Mouse (Mus musculus): ENCODE results near the gene Sept1.

Gene Sept1

GRCm38 (mm10) chr7:127232622-127233367, at the start of gene Sept1, which contains the start of gene Zfp553:
TSS of gene Sept1 (minus strand) at chr7:127233130.
TSS of gene Zfp553 (plus strand) at chr7:127233061.
- peak; percentile 76 to 82 for DNase-seq

GRCm38 (mm10) chr7:127282190-127282589, 49.3 kb upstream of the Sept1 start:
- peak in 1 of 2 experiments; percentile 50 for DNase-seq

GRCm38 (mm10) chr7:127281114-127281513, 48.2 kb upstream of the Sept1 start:
- no peak for DNase-seq

GRCm38 (mm10) chr7:127280092-127280491, 47.2 kb upstream of the Sept1 start:
- peak in 1 of 2 experiments; percentile 55 for DNase-seq

- DNase-seq: peak; percentile 55 to 67
Observed at GRCm38 (mm10) chr7:127278311-127278710, 45.4 kb upstream of the Sept1 start.

GRCm38 (mm10) chr7:127276519-127276961, 43.6 kb upstream of the Sept1 start:
- DNase-seq: no peak

- peak; percentile 83 to 91 for DNase-seq
Observed at GRCm38 (mm10) chr7:127273925-127274789, 41.2 kb upstream of the Sept1 start, which contains the start of gene Sephs2. TSS of gene Sephs2 (minus strand) at chr7:127274055.

GRCm38 (mm10) chr7:127273118-127273923, 40.4 kb upstream of the Sept1 start:
- DNase-seq: peak; percentile 31 to 47

GRCm38 (mm10) chr7:127272566-127272965, 39.6 kb upstream of the Sept1 start:
- DNase-seq: no peak

- DNase-seq: no peak
Observed at GRCm38 (mm10) chr7:127271093-127271492, 38.2 kb upstream of the Sept1 start.

- no peak for DNase-seq
Observed at GRCm38 (mm10) chr7:127270666-127271065, 37.7 kb upstream of the Sept1 start.

GRCm38 (mm10) chr7:127270256-127270655, 37.3 kb upstream of the Sept1 start:
- no peak for DNase-seq

- DNase-seq: no peak
Observed at GRCm38 (mm10) chr7:127263526-127263925, 30.6 kb upstream of the Sept1 start.

- DNase-seq: no peak
Observed at GRCm38 (mm10) chr7:127262218-127262961, 29.5 kb upstream of the Sept1 start.

- DNase-seq: peak; percentile 96 to 98
Observed at GRCm38 (mm10) chr7:127260309-127261111, 27.6 kb upstream of the Sept1 start, which contains the start of gene Dctpp1. TSS of gene Dctpp1 (minus strand) at chr7:127260709.

- no peak for DNase-seq
Observed at GRCm38 (mm10) chr7:127259186-127259905, 26.4 kb upstream of the Sept1 start.

GRCm38 (mm10) chr7:127256518-127256917, 23.6 kb upstream of the Sept1 start:
- DNase-seq: no peak

GRCm38 (mm10) chr7:127255965-127256364, 23.0 kb upstream of the Sept1 start:
- DNase-seq: no peak

- no peak for DNase-seq
Observed at GRCm38 (mm10) chr7:127255008-127255407, 22.1 kb upstream of the Sept1 start.
